Mouse (Mus musculus) CH12.LX (cell line): ENCODE results near the gene Thoc5. TPM values are rescaled to one million over a fixed set of nuclear protein-coding genes. Genes with fewer than 3 reads are reported as not detected.

ENCODE experiments used
- DNase-seq: peaks from one replicate; pipeline ENCODE4 v3.0.0-alpha.2; 2013; ENCODE audit errors: extremely low read depth
- H3K27ac ChIP-seq: 2 replicates; pipeline ENCODE4 v1.5.1; 2012; ENCODE audit warnings: low read depth, mild to moderate bottlenecking, control low read depth, moderate library complexity; ENCODE audit not compliant: insufficient read depth
- H3K27me3 ChIP-seq: replicated peaks from 2 replicates; pipeline ENCODE3; 2012; ENCODE audit warnings: inconsistent platforms
- H3K36me3 ChIP-seq, 2 experiments: replicated peaks in 1 of 2; 2 replicates each; pipeline versions ENCODE3 to v1.6.1; 2012; ENCODE audit warnings: inconsistent platforms in 1 of 2, low read length in 1 of 2, mild to moderate bottlenecking in 1 of 2, mixed read lengths in 1 of 2, moderate library complexity in 1 of 2; ENCODE audit not compliant: control insufficient read depth in 1 of 2, insufficient read depth in 1 of 2
- H3K4me1 ChIP-seq, 2 experiments: 2 replicates each; pipeline ENCODE4 v1.6.1; 2012; ENCODE audit warnings: inconsistent platforms in 1 of 2, moderate library complexity in 1 of 2; ENCODE audit not compliant: insufficient read depth in 2 of 2, control insufficient read depth in 1 of 2
- H3K4me2 ChIP-seq: 2 replicates; pipeline ENCODE4 v1.6.1; 2012; ENCODE audit warnings: low read depth, mild to moderate bottlenecking, control low read depth; ENCODE audit not compliant: poor library complexity, insufficient read depth, severe bottlenecking
- H3K4me3 ChIP-seq, 3 experiments: fragments of 150-350 bp in 1 of 3; sonication (generic) in 1 of 3; replicated peaks in 1 of 3; 2 replicates each; pipeline versions ENCODE3 to v1.5.1; 2011 to 2012; ENCODE audit warnings: low read depth in 2 of 3, low read length in 2 of 3, mild to moderate bottlenecking in 2 of 3, moderate library complexity in 2 of 3, control low read depth in 1 of 3, improper control_type of control experiment in 1 of 3, inconsistent platforms in 1 of 3, mixed read lengths in 1 of 3; ENCODE audit not compliant: poor library complexity in 1 of 3
- H3K79me2 ChIP-seq: replicated peaks from 2 replicates; pipeline ENCODE4 v1.6.1; 2012; ENCODE audit warnings: mild to moderate bottlenecking, moderate library complexity; ENCODE audit not compliant: control insufficient read depth, poor library complexity, insufficient read depth, severe bottlenecking; ENCODE audit errors: extremely low read depth
- H3K9ac ChIP-seq: 2 replicates; pipeline ENCODE4 v1.6.1; 2012; ENCODE audit warnings: low read depth, mild to moderate bottlenecking, control low read depth, moderate library complexity; ENCODE audit not compliant: insufficient read depth
- H3K9me3 ChIP-seq: replicated peaks from 2 replicates; pipeline ENCODE3; 2012; ENCODE audit warnings: low read length, inconsistent platforms, mixed read lengths
- BHLHE40 ChIP-seq: IDR thresholded peaks from 2 replicates; pipeline ENCODE4 v1.6.1; 2011; ENCODE audit warnings: mild to moderate bottlenecking, low read depth, low read length, improper control_type of control experiment
- CHD2 ChIP-seq: IDR thresholded peaks from 2 replicates; pipeline ENCODE4 v1.6.1; 2011; ENCODE audit warnings: low read length, improper control_type of control experiment
- CTCF ChIP-seq, 2 experiments: IDR thresholded peaks in 1 of 2; conservative IDR thresholded peaks in 1 of 2; 2 replicates each; pipeline ENCODE4 v1.5.1; 2011 to 2012; ENCODE audit warnings: low read depth in 2 of 2, low read length in 2 of 2, improper control_type of control experiment in 1 of 2, inconsistent platforms in 1 of 2, mild to moderate bottlenecking in 1 of 2, moderate library complexity in 1 of 2
- E2F4 ChIP-seq: IDR thresholded peaks from 2 replicates; pipeline ENCODE4 v1.6.1; 2011; ENCODE audit warnings: low read depth, low read length, improper control_type of control experiment; ENCODE audit not compliant: insufficient replicate concordance
- EP300 ChIP-seq: IDR thresholded peaks from 2 replicates; pipeline ENCODE4 v1.6.1; 2011; ENCODE audit warnings: low read length, improper control_type of control experiment
- ETS1 ChIP-seq: conservative IDR thresholded peaks from 2 replicates; pipeline ENCODE4 v1.6.1; 2012; ENCODE audit warnings: low read depth, mild to moderate bottlenecking, inconsistent platforms, low read length, improper control_type of control experiment, moderate library complexity
- GABPA ChIP-seq: IDR thresholded peaks from 2 replicates; pipeline ENCODE4 v1.6.1; 2012; ENCODE audit warnings: low read depth, low read length, improper control_type of control experiment, inconsistent platforms; ENCODE audit not compliant: insufficient replicate concordance
- HCFC1 ChIP-seq: IDR thresholded peaks from 2 replicates; pipeline ENCODE4 v1.6.1; 2012; ENCODE audit warnings: low read depth, mild to moderate bottlenecking, inconsistent platforms, low read length, improper control_type of control experiment
- JUN ChIP-seq: IDR thresholded peaks from 2 replicates; pipeline ENCODE4 v1.6.1; 2011; ENCODE audit warnings: low read depth, mild to moderate bottlenecking, low read length, improper control_type of control experiment, moderate library complexity; ENCODE audit not compliant: insufficient read depth
- JUND ChIP-seq: conservative IDR thresholded peaks from 2 replicates; pipeline ENCODE4 v1.6.1; 2011; ENCODE audit warnings: low read depth, low read length, improper control_type of control experiment
- KAT2A ChIP-seq: IDR thresholded peaks from 2 replicates; pipeline ENCODE4 v1.6.1; 2012; ENCODE audit warnings: low read length, improper control_type of control experiment, inconsistent platforms; ENCODE audit not compliant: insufficient replicate concordance
- MAFK ChIP-seq: IDR thresholded peaks from 2 replicates; pipeline ENCODE4 v1.6.1; 2011; ENCODE audit warnings: low read length, improper control_type of control experiment; ENCODE audit not compliant: insufficient replicate concordance
- MXI1 ChIP-seq: IDR thresholded peaks from 2 replicates; pipeline ENCODE4 v1.6.1; 2011; ENCODE audit warnings: mild to moderate bottlenecking, low read depth, low read length, improper control_type of control experiment
- MYC ChIP-seq: IDR thresholded peaks from 2 replicates; pipeline ENCODE4 v1.6.1; 2011; ENCODE audit warnings: low read depth, mild to moderate bottlenecking, improper control_type of control experiment, low read length
- PAX5 ChIP-seq: IDR thresholded peaks from 2 replicates; pipeline ENCODE4 v1.6.1; 2012; ENCODE audit warnings: low read length, inconsistent platforms, mixed read lengths
- POLR2A ChIP-seq: IDR thresholded peaks from 2 replicates; pipeline ENCODE4 v1.6.1; 2011; ENCODE audit warnings: low read depth, mild to moderate bottlenecking, improper control_type of control experiment, low read length
- SMC3 ChIP-seq: IDR thresholded peaks from 2 replicates; pipeline ENCODE4 v1.6.1; 2011; ENCODE audit warnings: low read depth, low read length, improper control_type of control experiment
- UBTF ChIP-seq: IDR thresholded peaks from 2 replicates; pipeline ENCODE4 v1.6.1; 2012; ENCODE audit warnings: low read depth, mild to moderate bottlenecking, inconsistent platforms, low read length, improper control_type of control experiment, moderate library complexity
- USF2 ChIP-seq: conservative IDR thresholded peaks from 2 replicates; pipeline ENCODE4 v1.6.1; 2011; ENCODE audit warnings: low read depth, low read length, improper control_type of control experiment
- ZKSCAN1 ChIP-seq: IDR thresholded peaks from 2 replicates; pipeline ENCODE4 v1.6.1; 2012; ENCODE audit warnings: low read depth, inconsistent platforms, low read length, improper control_type of control experiment, borderline replicate concordance
- ZMIZ1 ChIP-seq: IDR thresholded peaks from 2 replicates; pipeline ENCODE4 v1.6.1; 2012; ENCODE audit warnings: low read depth, mild to moderate bottlenecking, inconsistent platforms, low read length, improper control_type of control experiment
- ZNF384 ChIP-seq: IDR thresholded peaks from 2 replicates; pipeline ENCODE4 v1.6.1; 2012; ENCODE audit warnings: low read depth, low read length, improper control_type of control experiment, inconsistent platforms
- dilution Hi-C: fragments of 300-500 bp; cut with MboI; formaldehyde crosslinking; loops from 2 replicates; pipeline ENCODE4 v1.14.3; 2020; ENCODE audit warnings: low sequenced_read_pairs; ENCODE audit not compliant: extremely low pct_unique_long_range_greater_than_20kb, extremely low pct_ligation_motif_present
- in situ Hi-C: fragments of 300-500 bp; cut with MboI; formaldehyde crosslinking; loops from 3 replicates; pipeline ENCODE4 v1.14.3; 2019; ENCODE audit warnings: low sequenced_read_pairs, low pct_ligation_motif_present, low pct_unique_long_range_greater_than_20kb, mixed read lengths
- polyA plus RNA-seq: library from polyadenylated mRNA; unstranded; fragments of >175 nt; gene quantifications from 2 replicates; pipeline ENCODE4 v1.2.1, GENCODE M21; 2012; ENCODE audit warnings: low read depth; ENCODE audit not compliant: insufficient read length
- total RNA-seq, 2 experiments: library from RNA; depleted of rRNA; stranded (reverse); fragments of 300-350 nt in 1 of 2; fragments of >200 nt in 1 of 2; gene quantifications; 2 replicates each; pipeline ENCODE4 v1.2.3; 2012 to 2014

Gene Thoc5
- total and polyA plus RNA-seq, 3 experiments, result 37.7 to 83.8 (median 62.7) TPM

DNA sequence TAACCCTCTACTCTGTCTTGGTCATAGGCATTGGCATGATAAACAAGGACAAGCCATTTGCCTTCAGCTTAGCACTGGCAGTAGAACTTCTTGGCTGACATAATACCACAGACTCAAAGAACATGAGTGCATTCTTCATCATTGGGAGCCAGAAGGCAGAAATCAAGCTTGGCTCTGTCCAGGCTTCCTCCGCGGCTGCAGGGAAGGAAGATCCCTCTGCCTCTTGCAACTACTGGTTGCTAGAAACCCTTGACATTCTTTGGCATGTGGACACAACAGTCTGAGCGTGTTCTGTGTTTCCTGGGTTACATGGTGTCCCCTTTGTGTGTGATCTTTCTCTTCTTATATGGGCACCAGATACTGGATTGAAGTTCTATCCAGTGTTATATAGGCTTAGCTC, 8.1 kb upstream of the Thoc5 start:
- H3K4me1 ChIP-seq, result peaks cover 7 to 31% of the 10 kb centered on the region in 2 experiments
- no peak overlapping the region for H3K27ac ChIP-seq
- dilution Hi-C loops, result no loop called here
- H3K4me3 ChIP-seq, result no peak overlapping the region
- TF ChIP-seq POLR2A (no peak), HCFC1 (no peak), UBTF (no peak), KAT2A (no peak), CHD2 (no peak), JUND (no peak), JUN (no peak), GABPA (no peak), MXI1 (no peak), ZKSCAN1 (no peak), PAX5 (no peak), ZNF384 (no peak), BHLHE40 (no peak), MYC (no peak), SMC3 (no peak), ZMIZ1 (no peak), MAFK (no peak), ETS1 (no peak), EP300 (no peak)
- DNase-seq, result no peak
- H3K36me3 ChIP-seq, result peaks cover 53 to 81% of the 10 kb centered on the region in 2 experiments
- H3K9me3 ChIP-seq, result no peaks in the 10 kb centered on the region
- H3K27me3 ChIP-seq, result no peaks in the 10 kb centered on the region
- peaks cover 3% of the 10 kb centered on the region; the same call in 1 of the 2 replicates for H3K79me2 ChIP-seq
- in situ Hi-C loops, result no loop called here
- H3K4me2 ChIP-seq, result no peak overlapping the region
- H3K9ac ChIP-seq, result no peak overlapping the region

DNA sequence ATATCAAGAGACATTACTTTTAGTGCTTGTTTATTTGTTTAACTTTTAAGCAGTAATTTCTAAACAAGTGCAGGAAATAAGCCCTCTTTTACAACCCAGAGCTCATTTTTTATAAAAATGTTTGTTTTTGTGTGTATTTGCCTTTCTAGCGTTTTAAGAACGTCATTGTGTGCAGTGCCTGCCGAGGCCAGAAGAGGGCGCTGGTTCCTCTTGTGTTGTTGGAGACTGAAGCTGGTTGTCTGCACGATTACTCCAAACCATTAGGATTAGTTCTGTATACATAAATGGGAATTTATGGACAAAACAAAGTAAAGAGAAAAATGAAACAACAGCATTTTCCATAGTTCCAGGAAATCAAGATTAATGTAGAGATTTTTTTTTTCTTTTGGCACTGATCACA, 5.3 kb downstream of the Thoc5 start:
- in situ Hi-C loops (no loop called here), dilution Hi-C loops (no loop called here)
- Histone ChIP-seq H3K4me1 (peaks cover 4 to 18% of the 10 kb centered on the region in 2 experiments; a peak in 3 of 4 replicates), H3K9me3 (no peaks in the 10 kb centered on the region), H3K9ac (no peak overlapping the region), H3K36me3 (peaks cover 44 to 72% of the 10 kb centered on the region in 2 experiments), H3K79me2 (peaks cover 23% of the 10 kb centered on the region), H3K4me3 (no peak overlapping the region), H3K27ac (no peak overlapping the region), H3K4me2 (no peak overlapping the region), H3K27me3 (no peaks in the 10 kb centered on the region)
- peak; percentile 52 for DNase-seq
- TF ChIP-seq MXI1, result no peak
- TF ChIP-seq E2F4, result no peak
- no peak for TF ChIP-seq USF2
- peak; percentile 11; the same call in 1 of the 2 replicates for TF ChIP-seq SMC3
- TF ChIP-seq CTCF (conservative IDR thresholded peaks at IDR 0.05 in 1 of 2, IDR thresholded peaks at IDR 0.05 in 1 of 2; ENCODE audit: low read depth in 2 of 2, low read length in 2 of 2), result peak; percentile 64 to 79
- TF ChIP-seq PAX5, result no peak
